Mouse (Mus musculus) intestine, postnatal 0 days (tissue): ENCODE results near the gene Odf4. TPM values are rescaled to one million over a fixed set of nuclear protein-coding genes. Genes with fewer than 3 reads are reported as not detected.
"Not testable (repeated sequence)": the region's sequence is repeated elsewhere in the genome, so short reads cannot be mapped to it uniquely, and the experiment has no call there.

ENCODE experiments used
- ATAC-seq: fragments of 200-750 bp; cut with Nextera tagmentation; 2 replicates; pipeline ENCODE4 v1.8.0; 2017; ENCODE audit warnings: mild to moderate bottlenecking, moderate TSS enrichment, moderate library complexity
- H3K27ac ChIP-seq: fragments of 300-500 bp; sonication (generic); 2 replicates; pipeline ENCODE4 v1.5.1; 2014; ENCODE audit warnings: mild to moderate bottlenecking, low read depth, low read length, moderate library complexity
- H3K27me3 ChIP-seq: fragments of 300-500 bp; sonication (generic); replicated peaks from 2 replicates; pipeline ENCODE4 v1.6.1; 2014; ENCODE audit warnings: low read length, mixed read lengths; ENCODE audit not compliant: control insufficient read depth, insufficient read depth
- H3K36me3 ChIP-seq: fragments of 300-500 bp; sonication (generic); 2 replicates; pipeline ENCODE4 v1.6.1; 2014; ENCODE audit warnings: mild to moderate bottlenecking, moderate library complexity; ENCODE audit not compliant: control insufficient read depth, insufficient read depth
- H3K4me1 ChIP-seq: fragments of 300-500 bp; sonication (generic); replicated peaks from 2 replicates; pipeline ENCODE4 v1.6.1; 2014; ENCODE audit warnings: antibody characterized with exemption, low read length, mixed read lengths; ENCODE audit not compliant: control insufficient read depth, insufficient read depth
- H3K4me2 ChIP-seq: fragments of 300-500 bp; sonication (generic); replicated peaks from 2 replicates; pipeline ENCODE4 v1.6.1; 2014; ENCODE audit warnings: low read depth, mild to moderate bottlenecking, moderate library complexity
- H3K4me3 ChIP-seq: fragments of 300-500 bp; sonication (generic); 2 replicates; pipeline ENCODE4 v1.5.1; 2014; ENCODE audit warnings: low read depth, low read length
- H3K9ac ChIP-seq: fragments of 300-500 bp; sonication (generic); 2 replicates; pipeline ENCODE4 v1.6.1; 2014; ENCODE audit warnings: mild to moderate bottlenecking, low read depth, low read length
- H3K9me3 ChIP-seq: fragments of 300-500 bp; sonication (generic); 2 replicates; pipeline ENCODE4 v1.6.1; 2016; ENCODE audit warnings: mixed run types; ENCODE audit not compliant: control insufficient read depth
- CTCF ChIP-seq: sonication (generic); IDR thresholded peaks from 2 replicates; pipeline ENCODE4 v1.5.1; 2016; ENCODE audit warnings: low read depth, mild to moderate bottlenecking, control low read depth, antibody characterized with exemption, moderate library complexity
- WGBS: fragments of 180-500 bp; shearing (Covaris S2); extraction: QIAGEN DNeasy Blood & Tissue Kit; methylation state at CpG from one replicate; pipeline ENCODE4 v1.1.7; 2014; 5-methylcytosine and 5-hydroxymethylcytosine counted together
- polyA plus RNA-seq: library from polyadenylated mRNA; unstranded; fragments of >200 nt; fragmentation: Nextera tagmentation; extraction: Ambion mirVana; gene quantifications from 2 replicates; pipeline ENCODE4 v1.2.1, GENCODE M21; 2015

Gene Odf4
- polyA plus RNA-seq, 1 experiment from 2014 or later: not detected

GRCm38 (mm10) chr11:68942731-68943130 is 15.8 kb upstream of the Odf4 start:
- no peak for ATAC-seq
- Histone ChIP-seq H3K4me3 (no peak overlapping the region), H3K36me3 (no peaks in the 10 kb centered on the region), H3K27ac (no peak overlapping the region), H3K9ac (no peak overlapping the region), H3K4me2 (no peak overlapping the region), H3K4me1 (no peaks in the 10 kb centered on the region), H3K9me3 (no peaks in the 10 kb centered on the region), H3K27me3 (0 out of 2 replicates have a peak, but pooled peaks cover 7% of the 10 kb centered on the region)
- no peak for TF ChIP-seq CTCF
- WGBS: 88% methylated on average over 8 of the region's 8 CpGs

GRCm38 (mm10) chr11:68940516-68940915 is 13.6 kb upstream of the Odf4 start:
- ATAC-seq: no peak
- Histone ChIP-seq H3K4me3 (peak overlapping the region; percentile 53), H3K4me1 (no peaks in the 10 kb centered on the region), H3K9ac (no peak overlapping the region), H3K27ac (no peak overlapping the region), H3K36me3 (no peaks in the 10 kb centered on the region), H3K9me3 (no peaks in the 10 kb centered on the region), H3K4me2 (peak overlapping the region; percentile 74), H3K27me3 (no peaks in the 10 kb centered on the region)
- WGBS: 51% methylated on average over 4 of the region's 4 CpGs
- TF ChIP-seq CTCF: no peak

GRCm38 (mm10) chr11:68939451-68940304 is 12.8 kb upstream of the Odf4 start:
- WGBS: under 1% methylated on average over 16 of the region's 16 CpGs
- no peaks in the 10 kb centered on the region for H3K27me3 ChIP-seq
- TF ChIP-seq CTCF: no peak
- H3K4me2 ChIP-seq: peak overlapping the region; percentile 74
- no peak overlapping the region for H3K27ac ChIP-seq
- no peaks in the 10 kb centered on the region for H3K36me3 ChIP-seq
- peak overlapping the region; percentile 53 for H3K4me3 ChIP-seq
- no peaks in the 10 kb centered on the region for H3K9me3 ChIP-seq
- no peaks in the 10 kb centered on the region for H3K4me1 ChIP-seq
- H3K9ac ChIP-seq: peak overlapping the region; percentile 19
- peak; percentile 97 for ATAC-seq

GRCm38 (mm10) chr11:68936951-68937350 is 10.1 kb upstream of the Odf4 start:
- H3K4me1 ChIP-seq, H3K27me3 ChIP-seq, H3K4me2 ChIP-seq, H3K27ac ChIP-seq, H3K4me3 ChIP-seq, H3K9me3 ChIP-seq, ATAC-seq, H3K36me3 ChIP-seq, H3K9ac ChIP-seq: not testable (repeated sequence)
- 80% methylated on average over 4 of the region's 4 CpGs for WGBS

DNA sequence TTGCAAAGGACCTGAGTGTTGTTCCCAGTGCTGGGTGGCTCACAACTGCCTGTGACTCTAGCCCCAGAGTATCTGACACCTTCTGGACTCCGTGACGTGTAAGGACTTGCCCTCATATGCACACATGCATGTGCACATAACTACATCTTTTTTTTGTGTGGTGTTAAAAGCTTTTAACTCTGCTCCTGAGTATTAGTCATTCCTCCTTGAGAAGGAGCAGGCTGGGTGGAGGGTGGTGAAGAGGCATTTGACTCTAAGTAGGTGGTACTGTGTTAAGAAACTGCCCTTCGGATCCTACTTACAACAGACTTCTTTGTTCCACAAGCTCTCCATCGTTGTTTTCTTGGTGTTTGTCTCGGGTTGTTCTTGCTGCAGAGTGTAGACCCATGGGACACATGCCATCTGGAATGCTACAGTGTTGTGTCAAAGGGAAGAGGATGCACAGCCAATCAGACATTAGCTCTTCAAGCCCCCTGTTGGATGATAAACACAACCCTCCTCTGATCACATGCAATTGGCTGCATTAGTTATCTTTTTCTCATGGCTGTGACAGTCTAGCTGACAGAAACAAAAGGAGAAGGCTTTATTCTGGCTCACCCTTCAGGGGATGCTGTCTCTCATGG is 7.1 kb upstream of the Odf4 start:
- Histone ChIP-seq H3K4me3 (no peak overlapping the region), H3K36me3 (no peaks in the 10 kb centered on the region), H3K4me1 (no peaks in the 10 kb centered on the region), H3K27me3 (no peaks in the 10 kb centered on the region), H3K9ac (no peak overlapping the region), H3K4me2 (no peak overlapping the region), H3K27ac (no peak overlapping the region), H3K9me3 (no peaks in the 10 kb centered on the region)
- ATAC-seq: no peak
- no peak for TF ChIP-seq CTCF
- WGBS: 80% methylated on average over 5 of the region's 5 CpGs

GRCm38 (mm10) chr11:68929947-68930346 is 3.1 kb upstream of the Odf4 start:
- 28% methylated on average over 6 of the region's 6 CpGs for WGBS
- Histone ChIP-seq H3K4me1 (no peaks in the 10 kb centered on the region), H3K36me3 (no peaks in the 10 kb centered on the region), H3K9ac (no peak overlapping the region), H3K27me3 (no peaks in the 10 kb centered on the region), H3K4me2 (no peak overlapping the region), H3K9me3 (no peaks in the 10 kb centered on the region), H3K4me3 (no peak overlapping the region), H3K27ac (no peak overlapping the region)
- no peak for ATAC-seq
- TF ChIP-seq CTCF: no peak
